Mouse (Mus musculus): Measurements from ENCODE around the gene Anapc16. TPM values are rescaled to one million over a fixed set of nuclear protein-coding genes. Genes with fewer than 3 reads are reported as not detected.

Anapc16 gene
- polyA plus RNA-seq, 1 experiment from 2014 or later: 117 TPM

DNA sequence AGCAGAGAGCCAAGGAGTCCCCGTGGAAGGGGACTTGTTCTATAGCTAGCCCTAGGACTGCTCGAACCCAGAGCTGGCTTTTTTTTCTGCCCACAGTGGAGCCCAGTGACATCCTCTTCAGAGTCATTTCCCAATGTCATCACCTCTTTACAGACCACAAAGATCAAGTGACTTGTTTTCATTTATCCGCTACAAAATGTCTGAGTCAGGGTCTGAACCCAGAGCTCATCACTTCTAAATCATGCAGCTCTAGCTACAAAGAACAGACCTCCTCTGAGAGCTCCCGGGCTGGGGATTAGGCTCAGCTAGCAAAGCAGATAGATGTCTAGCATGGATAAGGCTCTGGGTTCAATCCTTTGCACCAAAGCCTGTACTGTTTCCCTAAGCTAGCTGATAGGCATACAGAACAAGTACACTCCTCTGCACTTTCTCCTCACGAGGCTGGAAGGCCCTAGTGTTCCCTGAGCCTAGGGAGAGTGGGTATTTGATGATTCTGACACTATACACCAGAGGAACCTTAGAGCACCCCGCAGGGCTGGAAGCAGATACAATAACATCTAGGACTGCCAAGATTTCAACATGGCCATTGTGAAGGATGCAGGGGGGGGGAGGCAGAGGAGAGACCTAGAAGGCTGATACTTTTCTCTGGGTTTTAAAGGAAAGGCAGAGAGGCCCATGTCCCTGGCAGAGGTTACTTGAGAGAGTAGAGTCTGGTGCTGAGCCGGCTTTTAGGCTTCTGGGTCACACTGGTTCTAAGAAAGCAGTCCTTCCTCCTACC is 55.5 kb downstream of the Anapc16 start:
- peaks cover 17% of the 10 kb centered on the region for H3K4me1 ChIP-seq (ENCODE audit: insufficient read depth, low read depth, low read length)
- no peak overlapping the region for H3K4me3 ChIP-seq (ENCODE audit: low read depth, low read length)
- 51% methylated on average over 7 of the region's 7 CpGs for WGBS
- H3K36me3 ChIP-seq (ENCODE audit: insufficient read depth, low read length): no peaks in the 10 kb centered on the region
- no peaks in the 10 kb centered on the region for H3K9me3 ChIP-seq (ENCODE audit: low read length)
- H3K4me2 ChIP-seq (replicated peaks; ENCODE audit: low read depth, low read length): no peak overlapping the region
- DNase-seq (ENCODE audit: low spot score) (peak; percentile 64), ATAC-seq (no peak)
- no peak overlapping the region for H3K9ac ChIP-seq (replicated peaks; ENCODE audit: low read depth)
- no peaks in the 10 kb centered on the region for H3K27me3 ChIP-seq (replicated peaks; ENCODE audit: insufficient read depth, low read length)
- H3K27ac ChIP-seq (ENCODE audit: low read length): peak overlapping the region; percentile 96
- TF ChIP-seq CTCF (IDR thresholded peaks at IDR 0.05): no peak
- TF ChIP-seq EP300 (IDR thresholded peaks at IDR 0.05): no peak

DNA sequence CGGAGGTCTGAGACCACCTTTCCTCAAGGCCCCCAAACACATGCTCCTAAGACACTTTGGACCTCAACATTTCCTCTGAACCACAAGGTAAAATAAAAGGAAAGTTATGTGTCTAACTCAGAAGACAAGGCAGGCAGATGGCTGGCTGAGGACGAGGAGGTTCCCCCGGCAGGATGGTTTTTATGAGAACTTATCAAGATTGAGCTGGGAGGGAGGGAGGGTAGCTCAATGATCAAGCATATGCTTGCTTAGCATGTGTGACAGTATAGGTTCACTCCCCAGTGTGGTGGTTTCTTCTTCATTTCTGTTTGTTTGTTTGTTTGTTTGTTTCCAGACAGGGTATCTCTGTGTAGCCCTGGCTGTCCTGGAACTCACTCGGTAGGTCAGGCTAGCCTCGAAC is 56.6 kb downstream of the Anapc16 start:
- Histone ChIP-seq H3K4me3 (ENCODE audit: low read depth, low read length) (no peak overlapping the region), H3K4me1 (ENCODE audit: insufficient read depth, low read depth, low read length) (peaks cover 17% of the 10 kb centered on the region), H3K27me3 (replicated peaks; ENCODE audit: insufficient read depth, low read length) (no peaks in the 10 kb centered on the region), H3K27ac (ENCODE audit: low read length) (no peak overlapping the region), H3K9ac (replicated peaks; ENCODE audit: low read depth) (no peak overlapping the region), H3K9me3 (ENCODE audit: low read length) (no peaks in the 10 kb centered on the region), H3K4me2 (replicated peaks; ENCODE audit: low read depth, low read length) (no peak overlapping the region), H3K36me3 (ENCODE audit: insufficient read depth, low read length) (no peaks in the 10 kb centered on the region)
- 88% methylated on average over 5 of the region's 5 CpGs for WGBS
- TF ChIP-seq EP300 (IDR thresholded peaks at IDR 0.05) (no peak), CTCF (IDR thresholded peaks at IDR 0.05) (no peak)
- no peak for ATAC-seq
- DNase-seq (ENCODE audit: low spot score): no peak

DNA sequence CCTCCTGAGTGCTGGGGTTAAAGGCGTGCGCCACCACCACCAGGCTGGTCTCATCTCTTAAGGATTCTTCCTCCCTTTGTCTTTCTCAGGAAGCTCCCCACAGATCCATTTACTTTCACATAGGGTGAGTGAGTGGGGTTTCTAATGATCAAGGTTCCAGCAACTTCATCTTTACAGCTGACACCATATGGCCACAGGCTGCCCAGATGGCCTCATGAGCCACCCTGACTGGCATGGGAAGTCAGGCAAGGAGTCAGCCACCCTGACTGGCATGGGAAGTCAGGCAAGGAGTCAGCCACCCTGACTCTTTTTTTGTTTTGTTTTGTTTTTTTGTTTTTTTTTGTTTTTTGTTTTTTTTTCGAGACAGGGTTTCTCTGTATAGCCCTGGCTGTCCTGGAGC is 57.5 kb downstream of the Anapc16 start:
- no peak for ATAC-seq
- H3K9me3 ChIP-seq (ENCODE audit: low read length): no peaks in the 10 kb centered on the region
- H3K27ac ChIP-seq (ENCODE audit: low read length): no peak overlapping the region
- DNase-seq (ENCODE audit: low spot score): no peak
- TF ChIP-seq EP300 (IDR thresholded peaks at IDR 0.05): no peak
- TF ChIP-seq CTCF (IDR thresholded peaks at IDR 0.05): no peak
- no peak overlapping the region for H3K4me2 ChIP-seq (replicated peaks; ENCODE audit: low read depth, low read length)
- H3K4me1 ChIP-seq (ENCODE audit: insufficient read depth, low read depth, low read length): peaks cover 17% of the 10 kb centered on the region
- 83% methylated on average over 3 of the region's 3 CpGs for WGBS
- no peak overlapping the region for H3K9ac ChIP-seq (replicated peaks; ENCODE audit: low read depth)
- no peaks in the 10 kb centered on the region for H3K36me3 ChIP-seq (ENCODE audit: insufficient read depth, low read length)
- H3K27me3 ChIP-seq (replicated peaks; ENCODE audit: insufficient read depth, low read length): no peaks in the 10 kb centered on the region
- no peak overlapping the region for H3K4me3 ChIP-seq (ENCODE audit: low read depth, low read length)

DNA sequence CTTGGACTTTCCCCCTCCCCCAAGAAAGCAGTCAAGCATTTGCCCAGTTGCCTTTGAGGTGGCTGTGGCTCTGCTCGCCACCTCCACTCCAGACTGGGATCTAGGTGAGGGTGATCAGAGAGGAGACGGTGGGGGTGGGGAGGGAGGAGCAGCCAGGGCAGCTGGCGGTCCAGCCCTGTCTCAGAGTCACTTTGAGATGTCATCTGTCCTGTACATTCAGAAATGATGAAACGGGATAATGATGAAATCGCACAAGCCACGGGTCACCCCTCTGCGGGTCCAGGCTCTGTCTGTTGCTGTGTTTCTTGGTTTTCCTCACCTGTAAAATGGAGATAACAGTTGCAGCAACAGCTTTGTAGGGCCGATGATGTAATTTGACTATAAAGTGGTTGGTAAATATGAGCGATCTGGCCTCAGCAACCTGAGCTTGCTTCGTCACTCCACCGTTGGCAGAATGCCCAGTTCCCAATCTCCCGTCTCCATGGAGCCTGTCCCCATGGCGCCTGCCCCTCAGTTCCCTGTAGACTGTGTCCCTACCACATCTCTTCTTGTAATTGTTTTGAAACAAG is 59.4 kb downstream of the Anapc16 start:
- no peaks in the 10 kb centered on the region for H3K27me3 ChIP-seq (replicated peaks; ENCODE audit: insufficient read depth, low read length)
- H3K27ac ChIP-seq (ENCODE audit: low read length): peak overlapping the region; percentile 91
- peak; percentile 96 for DNase-seq (ENCODE audit: low spot score)
- H3K4me2 ChIP-seq (replicated peaks; ENCODE audit: low read depth, low read length): peak overlapping the region; percentile 52
- no peaks in the 10 kb centered on the region for H3K9me3 ChIP-seq (ENCODE audit: low read length)
- peak; percentile 91 for ATAC-seq
- peak overlapping the region; percentile 4; the same call in 1 of the 2 replicates for H3K4me3 ChIP-seq (ENCODE audit: low read depth, low read length)
- 18% methylated on average over 13 of the region's 13 CpGs for WGBS
- no peaks in the 10 kb centered on the region for H3K36me3 ChIP-seq (ENCODE audit: insufficient read depth, low read length)
- peaks cover 14% of the 10 kb centered on the region for H3K4me1 ChIP-seq (ENCODE audit: insufficient read depth, low read depth, low read length)
- no peak overlapping the region for H3K9ac ChIP-seq (replicated peaks; ENCODE audit: low read depth)
- peak; percentile 83 for TF ChIP-seq EP300 (IDR thresholded peaks at IDR 0.05)
- TF ChIP-seq CTCF (IDR thresholded peaks at IDR 0.05): no peak

DNA sequence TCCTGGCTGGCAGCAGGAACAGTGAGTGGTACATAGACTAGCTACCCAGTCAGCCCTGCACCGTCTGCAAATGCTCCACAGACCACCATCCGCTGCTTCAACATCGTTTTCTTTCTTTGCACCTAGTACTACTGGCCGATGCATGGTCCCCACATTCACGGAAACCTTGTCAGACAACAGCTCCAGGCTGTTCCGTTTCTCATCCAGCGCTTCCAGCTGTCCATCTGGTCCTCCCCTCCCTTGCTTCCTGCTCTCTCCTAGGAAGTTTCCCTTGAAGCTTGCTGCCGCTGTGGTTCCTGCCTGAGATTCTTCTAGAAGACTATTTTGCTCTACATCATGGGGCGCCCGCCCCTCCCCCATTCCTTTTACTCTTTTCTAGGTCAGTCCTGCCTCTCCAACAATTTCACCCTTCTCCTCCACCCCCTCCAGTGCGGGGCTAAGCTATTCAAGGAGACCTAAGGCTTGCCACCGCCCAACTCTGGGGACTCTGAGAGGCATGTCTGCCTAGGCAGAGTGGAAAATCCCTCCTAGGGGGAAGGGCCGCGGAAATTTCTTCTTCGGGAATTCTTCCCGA is 60.0 kb downstream of the Anapc16 start:
- Histone ChIP-seq H3K9ac (replicated peaks; ENCODE audit: low read depth) (peak overlapping the region; percentile 32; the same call in 1 of the 2 replicates), H3K4me2 (replicated peaks; ENCODE audit: low read depth, low read length) (peak overlapping the region; percentile 52), H3K9me3 (ENCODE audit: low read length) (no peaks in the 10 kb centered on the region), H3K4me3 (ENCODE audit: low read depth, low read length) (peak overlapping the region; percentile 4; the same call in 1 of the 2 replicates), H3K27ac (ENCODE audit: low read length) (peak overlapping the region; percentile 91), H3K36me3 (ENCODE audit: insufficient read depth, low read length) (no peaks in the 10 kb centered on the region), H3K27me3 (replicated peaks; ENCODE audit: insufficient read depth, low read length) (no peaks in the 10 kb centered on the region), H3K4me1 (ENCODE audit: insufficient read depth, low read depth, low read length) (peaks cover 14% of the 10 kb centered on the region)
- TF ChIP-seq CTCF (IDR thresholded peaks at IDR 0.05) (no peak), EP300 (IDR thresholded peaks at IDR 0.05) (no peak)
- ATAC-seq: peak; percentile 87
- 1% methylated on average over 16 of the region's 16 CpGs for WGBS
- DNase-seq (ENCODE audit: low spot score): peak; percentile 81

DNA sequence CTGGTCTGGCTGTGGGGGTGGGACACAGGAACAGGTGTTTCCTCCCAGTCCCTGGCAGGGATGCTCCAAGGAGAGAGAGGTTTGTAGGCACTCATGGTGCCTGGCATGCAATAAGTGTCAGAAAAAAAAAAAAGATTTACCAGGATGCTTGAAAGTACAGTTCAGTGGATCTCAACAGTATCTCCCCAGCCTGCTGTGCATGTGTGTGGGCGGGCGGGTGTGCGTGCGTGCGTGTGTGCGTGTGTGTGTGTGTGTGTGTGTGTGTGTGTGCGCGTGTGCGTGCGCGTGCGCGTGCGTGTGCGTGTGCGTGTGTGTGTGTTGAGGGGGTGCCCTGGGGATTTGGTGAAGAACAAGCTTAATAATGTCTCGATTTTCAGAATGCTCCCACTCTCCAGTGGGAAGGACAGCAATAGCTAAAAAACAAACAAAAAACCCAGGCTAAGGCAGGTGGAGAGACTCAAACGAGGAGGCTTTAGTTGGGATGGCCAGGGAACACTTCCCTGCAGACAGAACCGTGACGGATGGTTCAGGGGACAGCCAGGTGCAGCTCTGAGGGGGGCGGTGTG is 60.6 kb downstream of the Anapc16 start:
- TF ChIP-seq CTCF (IDR thresholded peaks at IDR 0.05) (no peak), EP300 (IDR thresholded peaks at IDR 0.05) (no peak)
- Histone ChIP-seq H3K27ac (ENCODE audit: low read length) (peak overlapping the region; percentile 91), H3K4me1 (ENCODE audit: insufficient read depth, low read depth, low read length) (peaks cover 9% of the 10 kb centered on the region), H3K27me3 (replicated peaks; ENCODE audit: insufficient read depth, low read length) (no peaks in the 10 kb centered on the region), H3K36me3 (ENCODE audit: insufficient read depth, low read length) (no peaks in the 10 kb centered on the region), H3K9ac (replicated peaks; ENCODE audit: low read depth) (peak overlapping the region; percentile 32; the same call in 1 of the 2 replicates), H3K4me2 (replicated peaks; ENCODE audit: low read depth, low read length) (peak overlapping the region; percentile 52), H3K4me3 (ENCODE audit: low read depth, low read length) (0 out of 2 replicates have a peak overlapping the region, but pooled peaks have one; percentile 4), H3K9me3 (ENCODE audit: low read length) (no peaks in the 10 kb centered on the region)
- no peak for ATAC-seq
- 48% methylated on average over 20 of the region's 21 CpGs for WGBS
- DNase-seq (ENCODE audit: low spot score): no peak
